Mouse (Mus musculus): ENCODE results near the gene Pias3.

DNA sequence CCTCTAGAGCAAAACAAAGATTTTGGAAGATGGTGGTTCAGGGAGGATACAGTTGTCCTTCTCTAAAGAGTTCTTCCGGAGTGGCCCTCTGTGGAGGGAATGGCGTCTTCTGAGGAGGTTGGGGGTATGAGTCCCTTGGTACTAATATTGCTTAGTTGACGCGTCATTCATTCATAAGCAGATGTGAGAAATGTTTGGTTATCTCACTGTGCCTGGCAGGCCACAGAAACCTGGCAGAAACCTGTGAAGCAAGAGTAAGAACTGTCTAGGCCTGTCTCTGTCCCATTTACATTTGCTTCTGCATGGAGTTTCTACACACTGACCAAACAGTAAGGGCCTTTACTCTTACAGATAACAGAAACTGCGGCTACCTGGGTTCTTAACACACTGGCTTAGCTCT is 24.7 kb upstream of the Pias3 start:
- TF ChIP-seq TAL1 (IDR thresholded peaks at IDR 0.05; ENCODE audit: low read length) (no peak), GATA1 (IDR thresholded peaks at IDR 0.05; ENCODE audit: low read length) (no peak)

All from erythroblast, embryonic 14.5 days (primary cell).